Mouse (Mus musculus): Measurements from ENCODE around the gene Tbrg4.

GRCm38 (mm10) chr11:6600284-6600944 lies 25.5 kb downstream of the Tbrg4 start:
- no peak for TF ChIP-seq TAL1 (IDR thresholded peaks at IDR 0.05; ENCODE audit: low read length)
- no peak for TF ChIP-seq GATA1 (IDR thresholded peaks at IDR 0.05; ENCODE audit: low read length)

Measured in erythroblast, embryonic 14.5 days (primary cell).